Mouse (Mus musculus): Measurements from ENCODE around the gene Pdzd8.

The Pdzd8 gene
- long read RNA-seq, experiment 1, full-length matches to known transcripts: 1 of 5 reads
- long read RNA-seq, experiment 1, partial matches to known transcripts: 0 of 5 reads
- long read RNA-seq, experiment 1, other reads (novel, unspliced or antisense): 4 of 5 reads
- long read RNA-seq, experiment 2, full-length matches to known transcripts: 1 of 8 reads
- long read RNA-seq, experiment 2, partial matches to known transcripts: 1 of 8 reads
- long read RNA-seq, experiment 2, other reads (novel, unspliced or antisense): 6 of 8 reads

GRCm38 (mm10) chr19:59345658-59346283 is at the start of gene Pdzd8:
Gene Pdzd8 (minus strand): TSS chr19:59345780.
- intact Hi-C loops (cut with DNase I): no loop called here

- intact Hi-C loops (cut with DNase I): no loop called here
Measured at GRCm38 (mm10) chr19:59393777-59394441, 48.3 kb upstream of the Pdzd8 start.

- intact Hi-C loops (cut with DNase I): no loop called here
Measured at GRCm38 (mm10) chr19:59388847-59389606, 43.4 kb upstream of the Pdzd8 start.

GRCm38 (mm10) chr19:59388399-59388798 is 42.8 kb upstream of the Pdzd8 start:
- intact Hi-C loops (cut with DNase I): no loop called here

GRCm38 (mm10) chr19:59387178-59387577 is 41.6 kb upstream of the Pdzd8 start:
- intact Hi-C loops (cut with DNase I): no loop called here

- intact Hi-C loops (cut with DNase I): no loop called here
Measured at GRCm38 (mm10) chr19:59384582-59385495, 39.3 kb upstream of the Pdzd8 start.

GRCm38 (mm10) chr19:59382416-59382917 is 36.9 kb upstream of the Pdzd8 start:
- intact Hi-C loops (cut with DNase I): no loop called here

GRCm38 (mm10) chr19:59379995-59380394 is 34.4 kb upstream of the Pdzd8 start:
- intact Hi-C loops (cut with DNase I): no loop called here

GRCm38 (mm10) chr19:59376481-59376880 is 30.9 kb upstream of the Pdzd8 start:
- intact Hi-C loops (cut with DNase I): no loop called here

GRCm38 (mm10) chr19:59374940-59375339 is 29.4 kb upstream of the Pdzd8 start:
- intact Hi-C loops (cut with DNase I): no loop called here

- intact Hi-C loops (cut with DNase I): no loop called here
Measured at GRCm38 (mm10) chr19:59372928-59373327, 27.3 kb upstream of the Pdzd8 start.

- intact Hi-C loops (cut with DNase I): no loop called here
Measured at GRCm38 (mm10) chr19:59371016-59371415, 25.4 kb upstream of the Pdzd8 start.

GRCm38 (mm10) chr19:59367892-59368291 is 22.3 kb upstream of the Pdzd8 start:
- intact Hi-C loops (cut with DNase I): no loop called here

- intact Hi-C loops (cut with DNase I): no loop called here
Measured at GRCm38 (mm10) chr19:59366724-59367123, 21.1 kb upstream of the Pdzd8 start.

GRCm38 (mm10) chr19:59363666-59364065 is 18.1 kb upstream of the Pdzd8 start:
- intact Hi-C loops (cut with DNase I): no loop called here

GRCm38 (mm10) chr19:59362646-59363045 is 17.1 kb upstream of the Pdzd8 start:
- intact Hi-C loops (cut with DNase I): no loop called here

- intact Hi-C loops (cut with DNase I): no loop called here
Measured at GRCm38 (mm10) chr19:59360486-59360896, 14.9 kb upstream of the Pdzd8 start.

- intact Hi-C loops (cut with DNase I): no loop called here
Measured at GRCm38 (mm10) chr19:59359202-59359601, 13.6 kb upstream of the Pdzd8 start.

GRCm38 (mm10) chr19:59357878-59358277 is 12.3 kb upstream of the Pdzd8 start:
- intact Hi-C loops (cut with DNase I): no loop called here

GRCm38 (mm10) chr19:59356843-59357595 is 11.4 kb upstream of the Pdzd8 start:
- intact Hi-C loops (cut with DNase I): no loop called here

Data from adrenal gland (tissue).